Mouse (Mus musculus): ENCODE data around the gene Smtn. TPM values are rescaled to one million over a fixed set of nuclear protein-coding genes. Genes with fewer than 3 reads are reported as not detected.

Gene Smtn
- total and polyA plus RNA-seq, 3 experiments, result 36.2 to 59.8 (median 45.1) TPM

- peak; percentile 47 for DNase-seq
Measured at GRCm38 (mm10) chr11:3509181-3510085, 31.0 kb downstream of the Smtn start.

GRCm38 (mm10) chr11:3508226-3508625 is 32.2 kb downstream of the Smtn start:
- no peak for DNase-seq

GRCm38 (mm10) chr11:3503755-3504693 is 36.4 kb downstream of the Smtn start:
- DNase-seq, result no peak

GRCm38 (mm10) chr11:3502459-3503072 is 37.8 kb downstream of the Smtn start:
- no peak for DNase-seq

GRCm38 (mm10) chr11:3502057-3502456 is 38.4 kb downstream of the Smtn start:
- no peak for DNase-seq

GRCm38 (mm10) chr11:3497296-3497695 is 43.1 kb downstream of the Smtn start:
- no peak for DNase-seq

- no peak for DNase-seq
Measured at GRCm38 (mm10) chr11:3496756-3497155, 43.7 kb downstream of the Smtn start.

GRCm38 (mm10) chr11:3495496-3495895 is 44.9 kb downstream of the Smtn start:
- DNase-seq, result no peak

GRCm38 (mm10) chr11:3494857-3495256 is 45.6 kb downstream of the Smtn start:
- no peak for DNase-seq

GRCm38 (mm10) chr11:3492748-3493147 is 47.7 kb downstream of the Smtn start:
- DNase-seq, result no peak

GRCm38 (mm10) chr11:3489036-3489435 is 51.4 kb downstream of the Smtn start:
- no peak for DNase-seq

GRCm38 (mm10) chr11:3487952-3488570 is 52.4 kb downstream of the Smtn start, which contains the start of gene Pla2g3:
TSS of gene Pla2g3 (plus strand) at chr11:3488284.
- no peak for DNase-seq

GRCm38 (mm10) chr11:3486349-3486748 is 54.1 kb downstream of the Smtn start:
- DNase-seq, result no peak

- peak; percentile 36 for DNase-seq
Measured at GRCm38 (mm10) chr11:3483980-3484642, 56.3 kb downstream of the Smtn start.

- DNase-seq, result no peak
Measured at GRCm38 (mm10) chr11:3475489-3475888, 64.9 kb downstream of the Smtn start.

GRCm38 (mm10) chr11:3474480-3475115 is 65.8 kb downstream of the Smtn start:
- DNase-seq, result peak; percentile 42

GRCm38 (mm10) chr11:3472484-3472883 is 67.9 kb downstream of the Smtn start:
- DNase-seq, result peak; percentile 82

- DNase-seq, result no peak
Measured at GRCm38 (mm10) chr11:3471448-3471850, 69.0 kb downstream of the Smtn start.

Data from adrenal gland, adult 2 months (tissue).